Comparison of ENCODE assay signal across 22 mouse cellular contexts in genomic region chr19:6338716-6339115, GRCm38 (mm10). TPM values are rescaled to one million over a fixed set of nuclear protein-coding genes. Genes with fewer than 3 reads are reported as not detected.
A peak's percentile ranks its signal among the peaks of the same experiment; 100 is the strongest.
DNase-seq lines count a peak whose midpoint lies in the region; ATAC-seq and TF ChIP-seq lines count a peak whose summit lies in the region.
"Had no signal": no experiment of that assay in that cellular context is flagged by ENCODE, and none has a peak within 500 bp of the region (broad histone marks: within the 10 kb centered on the region; RNA-seq: fewer than 3 reads in every experiment).

No protein-coding gene starts in this region.

- 0 out of 2 replicates have a peak overlapping the region, but pooled peaks have one; percentile 1 for H3K9ac ChIP-seq in limb, embryonic 12.5 days (replicated peaks)
- no peak overlapping the region for H3K9ac ChIP-seq in midbrain, embryonic 11.5 days (ENCODE audit: low read length)
- no peak overlapping the region for H3K9ac ChIP-seq in midbrain, embryonic 15.5 days
- H3K9ac ChIP-seq: forebrain, embryonic 13.5 days; hindbrain, embryonic 14.5 days had no signal

- peak overlapping the region; percentile 88 for H3K27ac ChIP-seq in gastrocnemius, adult 2 months
- H3K27ac ChIP-seq in limb, embryonic 12.5 days, result no peak overlapping the region
- no peak overlapping the region for H3K27ac ChIP-seq in limb, embryonic 10.5 days
- H3K27ac ChIP-seq in midbrain, embryonic 11.5 days (ENCODE audit: low read depth, low read length), result no peak overlapping the region
- no peak overlapping the region for H3K27ac ChIP-seq in midbrain, embryonic 15.5 days
- H3K27ac ChIP-seq: forebrain, embryonic 10.5 days; forebrain, embryonic 13.5 days; hindbrain, embryonic 14.5 days; hindbrain, postnatal 0 days had no signal

- H3K4me3 ChIP-seq in gastrocnemius, adult 2 months, result no peak overlapping the region
- no peak overlapping the region for H3K4me3 ChIP-seq in limb, embryonic 12.5 days (replicated peaks)
- no peak overlapping the region for H3K4me3 ChIP-seq in limb, embryonic 10.5 days
- H3K4me3 ChIP-seq in midbrain, embryonic 11.5 days (ENCODE audit: low read depth, low read length), result no peak overlapping the region
- no peak overlapping the region for H3K4me3 ChIP-seq in midbrain, embryonic 15.5 days
- H3K4me3 ChIP-seq: forebrain, embryonic 13.5 days had no signal

- no peak overlapping the region for H3K4me2 ChIP-seq in limb, embryonic 12.5 days
- H3K4me2 ChIP-seq in midbrain, embryonic 11.5 days, result no peak overlapping the region
- no peak overlapping the region for H3K4me2 ChIP-seq in midbrain, embryonic 15.5 days
- H3K4me2 ChIP-seq: forebrain, embryonic 13.5 days; heart, embryonic 11.5 days; hindbrain, embryonic 14.5 days had no signal

- DNase-seq in gastrocnemius, adult 2 months, result peak; percentile 20
- no peak for DNase-seq in gastrocnemius, postnatal 10 days
- DNase-seq in limb, embryonic 10.5 days (ENCODE audit: low spot score), result no peak
- peak; percentile 47 for DNase-seq in midbrain, embryonic 11.5 days (ENCODE audit: low spot score, missing footprints)
- DNase-seq: adrenal gland, adult 2 months; adrenal gland, postnatal 14 days; B cell, adult 2 months; cerebellum, adult 11 months; cerebellum, adult 8-10 months; cerebellum, postnatal 10 days; gastrocnemius, postnatal 25 days; heart, adult 2 months had no signal

- no peaks in the 10 kb centered on the region for H3K9me3 ChIP-seq in limb, embryonic 12.5 days
- H3K9me3 ChIP-seq in limb, embryonic 10.5 days (replicated peaks), result no peaks in the 10 kb centered on the region
- no peaks in the 10 kb centered on the region for H3K9me3 ChIP-seq in midbrain, embryonic 11.5 days (ENCODE audit: control insufficient read depth, low read length)
- H3K9me3 ChIP-seq in midbrain, embryonic 15.5 days, result no peaks in the 10 kb centered on the region
- H3K9me3 ChIP-seq: forebrain, embryonic 10.5 days; forebrain, embryonic 13.5 days had no signal

- no peak for ATAC-seq in limb, embryonic 12.5 days (ENCODE audit: insufficient number of reproducible peaks, insufficient read depth, low FRiP score, low TSS enrichment, low read depth)
- no peak for ATAC-seq in midbrain, embryonic 11.5 days (ENCODE audit: low FRiP score)
- ATAC-seq in midbrain, embryonic 15.5 days (replicated peaks), result no peak
- ATAC-seq: forebrain, embryonic 13.5 days; forebrain, embryonic 16.5 days; hindbrain, postnatal 0 days; inflammation-experienced regulatory T-cells, adult 6 months; intestine, embryonic 16.5 days had no signal

- peaks cover 53% of the 10 kb centered on the region for H3K36me3 ChIP-seq in limb, embryonic 12.5 days
- H3K36me3 ChIP-seq in limb, embryonic 10.5 days, result peaks cover 59% of the 10 kb centered on the region
- peaks cover 12% of the 10 kb centered on the region for H3K36me3 ChIP-seq in midbrain, embryonic 11.5 days (ENCODE audit: control insufficient read depth, insufficient read depth, low read length)
- H3K36me3 ChIP-seq in midbrain, embryonic 15.5 days (replicated peaks), result peaks cover 33% of the 10 kb centered on the region

- no peak for TF ChIP-seq CTCF in gastrocnemius, adult 2 months (IDR thresholded peaks at IDR 0.05)

- 92% methylated on average over 11 of the region's 11 CpGs for WGBS in limb, embryonic 12.5 days
- 92% methylated on average over 11 of the region's 11 CpGs for WGBS in limb, embryonic 10.5 days
- 93% methylated on average over 11 of the region's 11 CpGs for WGBS in midbrain, embryonic 11.5 days
- WGBS in midbrain, embryonic 15.5 days, result 93% methylated on average over 11 of the region's 11 CpGs

- peaks cover 42% of the 10 kb centered on the region for H3K4me1 ChIP-seq in limb, embryonic 12.5 days (replicated peaks)
- H3K4me1 ChIP-seq in limb, embryonic 10.5 days, result peaks cover 63% of the 10 kb centered on the region
- H3K4me1 ChIP-seq in midbrain, embryonic 11.5 days (ENCODE audit: control insufficient read depth, insufficient read depth, low read length), result peaks cover 20% of the 10 kb centered on the region
- peaks cover 36% of the 10 kb centered on the region for H3K4me1 ChIP-seq in midbrain, embryonic 15.5 days

- intact Hi-C loops in gastrocnemius, adult 2 months (cut with DNase I), result loop anchor here (10.0 kb wide), 1 partner anchor 214 kb away; the partner anchor contains the start of gene Snx15

- H3K27me3 ChIP-seq in limb, embryonic 12.5 days, result no peaks in the 10 kb centered on the region
- H3K27me3 ChIP-seq in limb, embryonic 10.5 days (ENCODE audit: low read depth, poor library complexity, severe bottlenecking), result no peaks in the 10 kb centered on the region
- no peaks in the 10 kb centered on the region for H3K27me3 ChIP-seq in midbrain, embryonic 11.5 days (ENCODE audit: control insufficient read depth, insufficient read depth, low read length)
- H3K27me3 ChIP-seq in midbrain, embryonic 15.5 days (replicated peaks), result 0 out of 2 replicates have a peak, but pooled peaks cover 3% of the 10 kb centered on the region
- H3K27me3 ChIP-seq: forebrain, embryonic 13.5 days had no signal

RNA-seq across cellular contexts. Expression of gene Map4k2, which starts 2.2 kb away (rescaled TPM):
- 10 to 100 TPM; 13.1 to 14.2 TPM for total RNA-seq in gastrocnemius, adult 2 months (2021)
- total RNA-seq in gastrocnemius, postnatal 10 days (2021), result 10 to 100 TPM; 11.9 to 19.3 TPM
- polyA plus RNA-seq in limb, embryonic 12.5 days (2016; fragmentation: Nextera tagmentation; extraction: Ambion mirVana), result 13.5 and 13.6 TPM in 2 replicates
- polyA plus RNA-seq in limb, embryonic 10.5 days (2016; fragmentation: Nextera tagmentation; extraction: Ambion mirVana), result 10.4 and 15.2 TPM in 2 replicates
- polyA plus RNA-seq in midbrain, embryonic 11.5 days (2014; fragmentation: Nextera tagmentation; extraction: Ambion mirVana), result 6.2 and 8.6 TPM in 2 replicates
- polyA plus RNA-seq in midbrain, embryonic 15.5 days (2015; fragmentation: Nextera tagmentation; extraction: Ambion mirVana), result 20.0 and 21.7 TPM in 2 replicates

RNA-seq across cellular contexts. Expression of gene Men1, which starts 3.9 kb away (rescaled TPM):
- total RNA-seq in gastrocnemius, adult 2 months (2021), result 1 to 10 TPM; 7.0 to 7.8 TPM
- 10 to 100 TPM; 11.3 to 12.9 TPM for total RNA-seq in gastrocnemius, postnatal 10 days (2021)
- 103 and 107 TPM in 2 replicates for polyA plus RNA-seq in limb, embryonic 12.5 days (2016; fragmentation: Nextera tagmentation; extraction: Ambion mirVana)
- polyA plus RNA-seq in limb, embryonic 10.5 days (2016; fragmentation: Nextera tagmentation; extraction: Ambion mirVana), result 118 and 120 TPM in 2 replicates
- polyA plus RNA-seq in midbrain, embryonic 11.5 days (2014; fragmentation: Nextera tagmentation; extraction: Ambion mirVana), result 51.2 and 54.7 TPM in 2 replicates
- 79.8 and 85.6 TPM in 2 replicates for polyA plus RNA-seq in midbrain, embryonic 15.5 days (2015; fragmentation: Nextera tagmentation; extraction: Ambion mirVana)

RNA-seq across cellular contexts. Expression of gene Sf1, which starts 24.8 kb away (rescaled TPM):
- total RNA-seq in gastrocnemius, adult 2 months (2021), result 10 to 100 TPM; 95.2 to 98.6 TPM
- total RNA-seq in gastrocnemius, postnatal 10 days (2021), result 100 to 1,000 TPM in 1 of 2 experiments, 10 to 100 TPM in 1; 88.6 to 123 TPM
- polyA plus RNA-seq in limb, embryonic 12.5 days (2016; fragmentation: Nextera tagmentation; extraction: Ambion mirVana), result 164 and 171 TPM in 2 replicates
- polyA plus RNA-seq in limb, embryonic 10.5 days (2016; fragmentation: Nextera tagmentation; extraction: Ambion mirVana), result 193 and 206 TPM in 2 replicates
- 186 and 215 TPM in 2 replicates for polyA plus RNA-seq in midbrain, embryonic 11.5 days (2014; fragmentation: Nextera tagmentation; extraction: Ambion mirVana)
- polyA plus RNA-seq in midbrain, embryonic 15.5 days (2015; fragmentation: Nextera tagmentation; extraction: Ambion mirVana), result 112 and 119 TPM in 2 replicates

RNA-seq across cellular contexts. Expression of gene Cdc42bpg, which starts 32.5 kb away (rescaled TPM):
- total RNA-seq in gastrocnemius, adult 2 months (2021), result 1 to 10 TPM; 6.0 to 6.4 TPM
- total RNA-seq in gastrocnemius, postnatal 10 days (2021), result 1 to 10 TPM; 4.2 to 4.5 TPM
- polyA plus RNA-seq in limb, embryonic 12.5 days (2016; fragmentation: Nextera tagmentation; extraction: Ambion mirVana), result 0.69 and 0.96 TPM in 2 replicates
- polyA plus RNA-seq in limb, embryonic 10.5 days (2016; fragmentation: Nextera tagmentation; extraction: Ambion mirVana), result 0.15 and 0.38 TPM in 2 replicates
- 0.23 and 0.42 TPM in 2 replicates for polyA plus RNA-seq in midbrain, embryonic 11.5 days (2014; fragmentation: Nextera tagmentation; extraction: Ambion mirVana)
- 0.40 and 0.47 TPM in 2 replicates for polyA plus RNA-seq in midbrain, embryonic 15.5 days (2015; fragmentation: Nextera tagmentation; extraction: Ambion mirVana)

RNA-seq across cellular contexts. Expression of gene Pygm, which starts 45.5 kb away (rescaled TPM):
- total RNA-seq in gastrocnemius, adult 2 months (2021), result over 10,000 TPM in 1 of 2 experiments, 1,000 to 10,000 TPM in 1; 6,181 to 10,031 TPM
- total RNA-seq in gastrocnemius, postnatal 10 days (2021), result 1,000 to 10,000 TPM; 3,066 to 3,425 TPM
- 6.3 and 6.5 TPM in 2 replicates for polyA plus RNA-seq in limb, embryonic 12.5 days (2016; fragmentation: Nextera tagmentation; extraction: Ambion mirVana)
- polyA plus RNA-seq in limb, embryonic 10.5 days (2016; fragmentation: Nextera tagmentation; extraction: Ambion mirVana), result 2.5 and 3.0 TPM in 2 replicates
- 0.81 and 1.8 TPM in 2 replicates for polyA plus RNA-seq in midbrain, embryonic 11.5 days (2014; fragmentation: Nextera tagmentation; extraction: Ambion mirVana)
- 5.9 and 9.5 TPM in 2 replicates for polyA plus RNA-seq in midbrain, embryonic 15.5 days (2015; fragmentation: Nextera tagmentation; extraction: Ambion mirVana)

Comparison
In these comparisons a context has a peak if more than half of its experiments do, and no peak if none do; other contexts are left out.
1. DNase-seq: peak in gastrocnemius, adult 2 months (single experiment) and midbrain, embryonic 11.5 days (single experiment); none in gastrocnemius, postnatal 10 days (single experiment) and limb, embryonic 10.5 days (single experiment).